Mouse (Mus musculus): ENCODE data around the gene Anapc15-ps. TPM values are rescaled to one million over a fixed set of nuclear protein-coding genes. Genes with fewer than 3 reads are reported as not detected.

Gene Anapc15-ps
- polyA plus RNA-seq, 1 experiment from 2014 or later, result not detected

GRCm38 (mm10) chr10:95689058-95689457 lies 15.8 kb upstream of the Anapc15-ps start:
- Histone ChIP-seq H3K4me3 (replicated peaks) (no peak overlapping the region), H3K27me3 (no peaks in the 10 kb centered on the region), H3K27ac (no peak overlapping the region), H3K9ac (no peak overlapping the region), H3K4me1 (replicated peaks) (peaks cover 5% of the 10 kb centered on the region; the same call in 1 of the 2 replicates), H3K9me3 (replicated peaks) (no peaks in the 10 kb centered on the region), H3K4me2 (no peak overlapping the region), H3K36me3 (no peaks in the 10 kb centered on the region)
- no peak for DNase-seq
- ATAC-seq (ENCODE audit: low read depth), result no peak
- WGBS (ENCODE audit: insufficient replicate concordance), result 69% methylated on average over 7 of the region's 7 CpGs

- no peaks in the 10 kb centered on the region for H3K36me3 ChIP-seq
- 73% methylated on average over 21 of the region's 21 CpGs for WGBS (ENCODE audit: insufficient replicate concordance)
These were observed 14.4 kb upstream of the Anapc15-ps start for GRCm38 (mm10) chr10:95687558-95688141.

GRCm38 (mm10) chr10:95686041-95686440 lies 12.8 kb upstream of the Anapc15-ps start:
- Histone ChIP-seq H3K36me3 (no peaks in the 10 kb centered on the region), H3K4me3 (replicated peaks) (no peak overlapping the region), H3K9me3 (replicated peaks) (no peaks in the 10 kb centered on the region), H3K27me3 (no peaks in the 10 kb centered on the region), H3K27ac (no peak overlapping the region), H3K4me1 (replicated peaks) (peaks cover 12% of the 10 kb centered on the region; the same call in 1 of the 2 replicates), H3K4me2 (no peak overlapping the region), H3K9ac (no peak overlapping the region)
- ATAC-seq (ENCODE audit: low read depth), result no peak
- 61% methylated on average over 4 of the region's 4 CpGs for WGBS (ENCODE audit: insufficient replicate concordance)
- no peak for DNase-seq

More at GRCm38 (mm10) chr10:95687558-95688141, 14.4 kb upstream of the Anapc15-ps start:
- no peak overlapping the region for H3K9ac ChIP-seq
- peaks cover 5% of the 10 kb centered on the region; the same call in 1 of the 2 replicates for H3K4me1 ChIP-seq (replicated peaks)
- DNase-seq (no peak), ATAC-seq (ENCODE audit: low read depth) (no peak)
- no peak overlapping the region for H3K27ac ChIP-seq
- H3K27me3 ChIP-seq, result no peaks in the 10 kb centered on the region
- H3K9me3 ChIP-seq (replicated peaks), result no peaks in the 10 kb centered on the region
- H3K4me2 ChIP-seq, result no peak overlapping the region
- no peak overlapping the region for H3K4me3 ChIP-seq (replicated peaks)

GRCm38 (mm10) chr10:95684782-95685555 lies 11.7 kb upstream of the Anapc15-ps start:
- ATAC-seq (ENCODE audit: low read depth) (no peak), DNase-seq (no peak)
- Histone ChIP-seq H3K4me2 (no peak overlapping the region), H3K4me3 (replicated peaks) (no peak overlapping the region), H3K9me3 (replicated peaks) (no peaks in the 10 kb centered on the region), H3K9ac (no peak overlapping the region), H3K27ac (no peak overlapping the region), H3K36me3 (no peaks in the 10 kb centered on the region), H3K27me3 (no peaks in the 10 kb centered on the region), H3K4me1 (replicated peaks) (peaks cover 17% of the 10 kb centered on the region)
- WGBS (ENCODE audit: insufficient replicate concordance), result 33% methylated on average over 15 of the region's 15 CpGs

GRCm38 (mm10) chr10:95684250-95684649 lies 11.0 kb upstream of the Anapc15-ps start:
- Histone ChIP-seq H3K9ac (no peak overlapping the region), H3K27me3 (peaks cover 1% of the 10 kb centered on the region; the same call in 1 of the 2 replicates), H3K4me1 (replicated peaks) (peaks cover 20% of the 10 kb centered on the region), H3K9me3 (replicated peaks) (no peaks in the 10 kb centered on the region), H3K27ac (no peak overlapping the region), H3K36me3 (no peaks in the 10 kb centered on the region), H3K4me3 (replicated peaks) (no peak overlapping the region), H3K4me2 (no peak overlapping the region)
- ATAC-seq (ENCODE audit: low read depth), result no peak
- no peak for DNase-seq
- 69% methylated on average over 4 of the region's 4 CpGs for WGBS (ENCODE audit: insufficient replicate concordance)

- DNase-seq (no peak), ATAC-seq (ENCODE audit: low read depth) (no peak)
- H3K36me3 ChIP-seq, result no peaks in the 10 kb centered on the region
- no peak overlapping the region for H3K27ac ChIP-seq
- no peak overlapping the region for H3K9ac ChIP-seq
- peaks cover 25% of the 10 kb centered on the region for H3K4me1 ChIP-seq (replicated peaks)
- no peak overlapping the region for H3K4me2 ChIP-seq
- H3K9me3 ChIP-seq (replicated peaks), result no peaks in the 10 kb centered on the region
- peaks cover 7% of the 10 kb centered on the region for H3K27me3 ChIP-seq
- 80% methylated on average over 3 of the region's 3 CpGs for WGBS (ENCODE audit: insufficient replicate concordance)
- H3K4me3 ChIP-seq (replicated peaks), result no peak overlapping the region
These were observed 10.5 kb upstream of the Anapc15-ps start for GRCm38 (mm10) chr10:95683735-95684134.

GRCm38 (mm10) chr10:95682964-95683363 lies 9.7 kb upstream of the Anapc15-ps start:
- H3K4me2 ChIP-seq, result no peak overlapping the region
- H3K27ac ChIP-seq, result no peak overlapping the region
- H3K4me3 ChIP-seq (replicated peaks), result no peak overlapping the region
- ATAC-seq (ENCODE audit: low read depth) (no peak), DNase-seq (no peak)
- no peak overlapping the region for H3K9ac ChIP-seq
- 41% methylated on average over 10 of the region's 10 CpGs for WGBS (ENCODE audit: insufficient replicate concordance)
- H3K27me3 ChIP-seq, result peaks cover 10% of the 10 kb centered on the region
- no peaks in the 10 kb centered on the region for H3K9me3 ChIP-seq (replicated peaks)
- no peaks in the 10 kb centered on the region for H3K36me3 ChIP-seq
- peaks cover 33% of the 10 kb centered on the region for H3K4me1 ChIP-seq (replicated peaks)

- WGBS (ENCODE audit: insufficient replicate concordance), result 45% methylated on average over 9 of the region's 9 CpGs
- ATAC-seq (ENCODE audit: low read depth), result no peak
These were observed 9.0 kb upstream of the Anapc15-ps start for GRCm38 (mm10) chr10:95682091-95682740.

GRCm38 (mm10) chr10:95681481-95681880 lies 8.2 kb upstream of the Anapc15-ps start:
- Histone ChIP-seq H3K9me3 (replicated peaks) (no peaks in the 10 kb centered on the region), H3K9ac (no peak overlapping the region), H3K27me3 (peaks cover 10% of the 10 kb centered on the region), H3K4me3 (replicated peaks) (no peak overlapping the region), H3K4me1 (replicated peaks) (peaks cover 48% of the 10 kb centered on the region), H3K27ac (no peak overlapping the region), H3K36me3 (no peaks in the 10 kb centered on the region), H3K4me2 (peak overlapping the region; percentile 25; the same call in 1 of the 2 replicates)
- ATAC-seq (ENCODE audit: low read depth), result no peak
- 58% methylated on average over 4 of the region's 4 CpGs for WGBS (ENCODE audit: insufficient replicate concordance)
- no peak for DNase-seq

More at GRCm38 (mm10) chr10:95682091-95682740, 9.0 kb upstream of the Anapc15-ps start:
- Histone ChIP-seq H3K4me2 (no peak overlapping the region), H3K4me3 (replicated peaks) (no peak overlapping the region), H3K4me1 (replicated peaks) (peaks cover 40% of the 10 kb centered on the region), H3K27me3 (peaks cover 10% of the 10 kb centered on the region), H3K27ac (no peak overlapping the region), H3K9me3 (replicated peaks) (no peaks in the 10 kb centered on the region), H3K9ac (no peak overlapping the region), H3K36me3 (no peaks in the 10 kb centered on the region)
- DNase-seq, result no peak

- H3K4me1 ChIP-seq (replicated peaks), result peaks cover 52% of the 10 kb centered on the region
- DNase-seq, result peak; percentile 53
- H3K9ac ChIP-seq, result no peak overlapping the region
- peak; percentile 65 for ATAC-seq (ENCODE audit: low read depth)
- H3K4me3 ChIP-seq (replicated peaks), result peak overlapping the region; percentile 32
- H3K27ac ChIP-seq, result peak overlapping the region; percentile 58
- H3K36me3 ChIP-seq, result no peaks in the 10 kb centered on the region
- peak overlapping the region; percentile 44 for H3K4me2 ChIP-seq
- 52% methylated on average over 7 of the region's 7 CpGs for WGBS (ENCODE audit: insufficient replicate concordance)
- H3K9me3 ChIP-seq (replicated peaks), result no peaks in the 10 kb centered on the region
- peaks cover 10% of the 10 kb centered on the region for H3K27me3 ChIP-seq
These were observed 7.8 kb upstream of the Anapc15-ps start for GRCm38 (mm10) chr10:95681058-95681440.
